Mouse (Mus musculus): ENCODE measurements around the gene Cox20. TPM values are rescaled to one million over a fixed set of nuclear protein-coding genes. Genes with fewer than 3 reads are reported as not detected.
"Not testable (repeated sequence)": the region's sequence is repeated elsewhere in the genome, so short reads cannot be mapped to it uniquely, and the experiment has no call there.

Cox20 gene
- polyA plus RNA-seq (2015; fragmentation: Nextera tagmentation; extraction: Ambion mirVana) = 133 and 138 TPM in 2 replicates

GRCm38 (mm10) chr1:178318389-178319184 is at the start of gene Cox20:
Cox20 (plus strand) TSS chr1:178319130.
- Histone ChIP-seq H3K4me1 (replicated peaks) (peaks cover 42% of the 10 kb centered on the region), H3K4me3 (peak within 1 kb of the TSS; percentile 69), H3K27me3 (no peaks in the 10 kb centered on the region), H3K36me3 (peaks cover 32% of the 10 kb centered on the region), H3K9me3 (no peaks in the 10 kb centered on the region), H3K4me2 (peak within 1 kb of the TSS; percentile 93), H3K27ac (replicated peaks) (peak within 1 kb of the TSS; percentile 100), H3K9ac (peak within 1 kb of the TSS; percentile 91)
- peak; percentile 97 for ATAC-seq (ENCODE audit: low read depth)
- under 1% methylated on average over 81 of the region's 83 CpGs for WGBS

GRCm38 (mm10) chr1:178270635-178271034 is 48.3 kb upstream of the Cox20 start:
- WGBS = 38% methylated on average over 6 of the region's 6 CpGs
- Histone ChIP-seq H3K4me1 (replicated peaks) (peaks cover 4% of the 10 kb centered on the region; the same call in 1 of the 2 replicates), H3K4me3 (no peak overlapping the region), H3K4me2 (no peak overlapping the region), H3K27me3 (no peaks in the 10 kb centered on the region), H3K27ac (replicated peaks) (no peak overlapping the region), H3K9ac (no peak overlapping the region), H3K9me3 (no peaks in the 10 kb centered on the region), H3K36me3 (no peaks in the 10 kb centered on the region)
- peak; percentile 56; the same call in 1 of the 2 replicates for ATAC-seq (ENCODE audit: low read depth)

GRCm38 (mm10) chr1:178275174-178275730 is 43.7 kb upstream of the Cox20 start:
- 0 out of 2 replicates have a peak, but pooled peaks have one; percentile 1 for ATAC-seq (ENCODE audit: low read depth)
- Histone ChIP-seq H3K36me3 (no peaks in the 10 kb centered on the region), H3K4me3 (peak overlapping the region; percentile 63), H3K27ac (replicated peaks) (no peak overlapping the region), H3K9ac (peak overlapping the region; percentile 87; the same call in 1 of the 2 replicates), H3K4me1 (replicated peaks) (peaks cover 4% of the 10 kb centered on the region; the same call in 1 of the 2 replicates), H3K4me2 (peak overlapping the region; percentile 66), H3K27me3 (peaks cover 12% of the 10 kb centered on the region), H3K9me3 (no peaks in the 10 kb centered on the region)
- 27% methylated on average over 9 of the region's 9 CpGs for WGBS

- WGBS = 5% methylated on average over 11 of the region's 11 CpGs
- H3K4me1 ChIP-seq (replicated peaks) = peaks cover under 1% of the 10 kb centered on the region; the same call in 1 of the 2 replicates
- peak; percentile 72 for ATAC-seq (ENCODE audit: low read depth)
- peak overlapping the region; percentile 66 for H3K4me2 ChIP-seq
- no peaks in the 10 kb centered on the region for H3K36me3 ChIP-seq
- no peaks in the 10 kb centered on the region for H3K9me3 ChIP-seq
- H3K4me3 ChIP-seq = peak overlapping the region; percentile 63
- H3K27ac ChIP-seq (replicated peaks) = peak overlapping the region; percentile 85
- peak overlapping the region; percentile 87 for H3K9ac ChIP-seq
- peaks cover 12% of the 10 kb centered on the region for H3K27me3 ChIP-seq
These were observed 43.2 kb upstream of the Cox20 start for GRCm38 (mm10) chr1:178275738-178276053.

- under 1% methylated on average over 78 of the region's 87 CpGs for WGBS
- Histone ChIP-seq H3K27me3 (peaks cover 12% of the 10 kb centered on the region), H3K9me3 (no peaks in the 10 kb centered on the region), H3K4me3 (peak overlapping the region; percentile 63), H3K4me2 (peak overlapping the region; percentile 66), H3K36me3 (no peaks in the 10 kb centered on the region), H3K9ac (peak overlapping the region; percentile 87), H3K4me1 (replicated peaks) (no peaks in the 10 kb centered on the region), H3K27ac (replicated peaks) (peak overlapping the region; percentile 85)
- ATAC-seq (ENCODE audit: low read depth) = peak; percentile 93
These were observed 42.6 kb upstream of the Cox20 start for GRCm38 (mm10) chr1:178276054-178276911.

GRCm38 (mm10) chr1:178283314-178283713 is 35.6 kb upstream of the Cox20 start:
- not testable (repeated sequence) for ATAC-seq (ENCODE audit: low read depth)

GRCm38 (mm10) chr1:178283946-178284720 is 34.8 kb upstream of the Cox20 start:
- Histone ChIP-seq H3K4me3 (no peak overlapping the region), H3K9me3 (peaks cover 7% of the 10 kb centered on the region; the same call in 1 of the 2 replicates)
- ATAC-seq (ENCODE audit: low read depth) = no peak

More at GRCm38 (mm10) chr1:178283314-178283713, 35.6 kb upstream of the Cox20 start:
- not testable (repeated sequence) for H3K36me3 ChIP-seq; H3K9me3 ChIP-seq; H3K4me1 ChIP-seq (replicated peaks); H3K27ac ChIP-seq (replicated peaks); H3K4me3 ChIP-seq; H3K27me3 ChIP-seq; H3K4me2 ChIP-seq; H3K9ac ChIP-seq
- WGBS = 87% methylated on average over 3 of the region's 3 CpGs

GRCm38 (mm10) chr1:178287601-178288176 is 31.2 kb upstream of the Cox20 start:
- no peak overlapping the region for H3K4me2 ChIP-seq
- H3K4me3 ChIP-seq = no peak overlapping the region
- H3K9ac ChIP-seq = no peak overlapping the region
- H3K9me3 ChIP-seq = peaks cover 7% of the 10 kb centered on the region; the same call in 1 of the 2 replicates
- H3K27me3 ChIP-seq = no peaks in the 10 kb centered on the region
- ATAC-seq (ENCODE audit: low read depth) = no peak
- 71% methylated on average over 8 of the region's 8 CpGs for WGBS
- H3K4me1 ChIP-seq (replicated peaks) = no peaks in the 10 kb centered on the region
- no peak overlapping the region for H3K27ac ChIP-seq (replicated peaks)
- no peaks in the 10 kb centered on the region for H3K36me3 ChIP-seq

More at GRCm38 (mm10) chr1:178283946-178284720, 34.8 kb upstream of the Cox20 start:
- Histone ChIP-seq H3K9ac (no peak overlapping the region), H3K27me3 (no peaks in the 10 kb centered on the region), H3K27ac (replicated peaks) (no peak overlapping the region), H3K4me1 (replicated peaks) (no peaks in the 10 kb centered on the region), H3K4me2 (no peak overlapping the region), H3K36me3 (no peaks in the 10 kb centered on the region)
- 66% methylated on average over 2 of the region's 2 CpGs for WGBS

- Histone ChIP-seq H3K4me1 (replicated peaks) (no peaks in the 10 kb centered on the region), H3K9me3 (no peaks in the 10 kb centered on the region), H3K36me3 (no peaks in the 10 kb centered on the region), H3K27me3 (no peaks in the 10 kb centered on the region), H3K4me3 (no peak overlapping the region), H3K9ac (no peak overlapping the region), H3K4me2 (no peak overlapping the region), H3K27ac (replicated peaks) (no peak overlapping the region)
- no peak for ATAC-seq (ENCODE audit: low read depth)
- WGBS = 90% methylated on average over 3 of the region's 3 CpGs
These were observed 27.2 kb upstream of the Cox20 start for GRCm38 (mm10) chr1:178291716-178292115.

GRCm38 (mm10) chr1:178294051-178294450 is 24.9 kb upstream of the Cox20 start:
- no peak overlapping the region for H3K4me3 ChIP-seq

GRCm38 (mm10) chr1:178301261-178301660 is 17.7 kb upstream of the Cox20 start:
- not testable (repeated sequence) for H3K27ac ChIP-seq (replicated peaks); H3K9ac ChIP-seq; H3K4me2 ChIP-seq; H3K4me3 ChIP-seq; H3K9me3 ChIP-seq; H3K27me3 ChIP-seq; H3K4me1 ChIP-seq (replicated peaks); H3K36me3 ChIP-seq; ATAC-seq (ENCODE audit: low read depth)
- WGBS = 86% methylated on average over 2 of the region's 2 CpGs

More at GRCm38 (mm10) chr1:178294051-178294450, 24.9 kb upstream of the Cox20 start:
- no peak for ATAC-seq (ENCODE audit: low read depth)
- Histone ChIP-seq H3K4me2 (no peak overlapping the region), H3K9me3 (no peaks in the 10 kb centered on the region), H3K4me1 (replicated peaks) (no peaks in the 10 kb centered on the region), H3K27ac (replicated peaks) (no peak overlapping the region), H3K9ac (no peak overlapping the region), H3K27me3 (no peaks in the 10 kb centered on the region), H3K36me3 (no peaks in the 10 kb centered on the region)
- WGBS = 90% methylated on average over 1 of the region's 1 CpGs
